Mouse (Mus musculus): Measurements from ENCODE around the gene Trp53i13.

Gene Trp53i13

GRCm38 (mm10) chr11:77463786-77464185 lies 52.0 kb downstream of the Trp53i13 start:
- no peak for DNase-seq (ENCODE audit: inconsistent age in 2 of 2, low spot score in 1 of 2)

DNA sequence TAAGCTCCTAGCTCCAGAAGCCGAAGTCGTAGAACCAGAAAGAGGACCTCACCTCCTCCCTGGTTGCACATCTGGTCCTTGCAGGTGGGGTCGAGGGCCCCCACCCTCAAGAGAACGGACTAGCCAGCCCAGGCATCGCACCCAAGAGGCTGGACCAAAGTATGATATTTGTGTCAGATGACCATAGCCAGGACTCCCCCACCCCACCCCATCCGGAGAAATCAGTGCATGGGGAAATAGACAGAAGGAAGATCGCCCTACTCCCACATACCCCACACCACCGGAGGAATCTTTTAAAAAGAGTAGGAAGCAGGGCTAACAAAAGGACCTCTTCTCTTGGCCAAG lies 52.7 kb downstream of the Trp53i13 start:
- no peak for DNase-seq (ENCODE audit: inconsistent age in 2 of 2, low spot score in 1 of 2)

DNA sequence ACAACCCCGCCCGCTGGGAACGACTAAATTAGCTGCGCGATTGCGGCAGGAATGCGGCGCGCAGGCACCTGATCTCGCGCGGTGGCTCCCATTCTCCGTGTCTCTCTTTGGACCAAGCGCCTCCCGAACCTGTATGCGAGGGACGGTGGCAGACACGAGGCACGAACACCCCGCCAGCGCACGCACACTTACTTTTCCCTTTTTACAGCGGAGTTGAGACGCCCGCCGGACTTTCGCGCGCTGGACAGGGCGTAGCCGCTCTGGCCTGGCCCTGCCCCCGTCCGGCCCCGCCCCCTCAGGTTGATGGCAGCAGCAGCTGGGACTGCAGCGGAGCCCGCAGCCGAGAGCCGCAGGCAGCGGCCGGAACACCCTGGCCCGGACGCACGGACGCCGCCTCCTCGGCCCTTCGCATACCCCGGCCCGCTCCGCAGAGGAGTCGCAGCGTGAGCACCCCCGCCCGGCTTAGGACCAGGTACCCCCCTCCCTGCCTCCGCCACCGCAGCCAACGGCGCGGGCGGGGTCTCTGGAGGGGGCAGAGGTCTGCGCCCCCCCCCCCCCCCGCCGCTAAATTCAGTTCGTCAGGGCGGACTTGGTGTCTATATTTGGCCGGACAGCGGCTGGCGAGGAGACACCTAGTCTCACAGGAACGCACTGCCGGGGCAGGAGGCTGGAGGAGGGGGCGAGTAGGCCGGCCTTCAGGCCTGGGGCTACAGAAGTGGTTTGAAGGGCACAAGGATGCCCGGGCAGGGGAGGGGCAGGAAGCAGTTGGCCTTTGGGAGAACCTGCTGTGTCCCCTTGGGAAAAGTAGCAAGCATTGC lies 53.3 kb downstream of the Trp53i13 start, which contains the start of gene Coro6:
TSS of gene Coro6 (plus strand) at position 129 of the 818 bp plus-strand sequence.
- peak; percentile 79 to 87 for DNase-seq (ENCODE audit: inconsistent age in 2 of 2, low spot score in 1 of 2)

- DNase-seq (ENCODE audit: inconsistent age in 2 of 2, low spot score in 1 of 2), result no peak
These were observed 53.9 kb downstream of the Trp53i13 start for GRCm38 (mm10) chr11:77461856-77462255.

All from adrenal gland, adult (tissue).